Mouse (Mus musculus) lung, embryonic 14.5 days (tissue): ENCODE measurements at regions not wholly inside any gene's neighbourhood (a gene's known extent, or its start where the extent isn't known, plus 50 kb on each side); places are given as distances from the start of the nearest gene placed in this dataset.

Source experiments
- ATAC-seq: fragments of 200-750 bp; cut with Nextera tagmentation; 2 replicates; pipeline ENCODE4 v1.8.0; 2017; ENCODE audit warnings: mild to moderate bottlenecking, moderate TSS enrichment, moderate library complexity; ENCODE audit not compliant: insufficient read depth
- DNase-seq: peaks from one replicate; pipeline ENCODE4 v3.0.0-alpha.2; 2015
- H3K27ac ChIP-seq: fragments of 300-500 bp; sonication (generic); 2 replicates; pipeline ENCODE4 v1.5.1; 2014; ENCODE audit warnings: low read depth, mild to moderate bottlenecking, moderate library complexity
- H3K27me3 ChIP-seq: fragments of 300-500 bp; sonication (generic); 2 replicates; pipeline ENCODE4 v1.6.1; 2014; ENCODE audit warnings: low read length, control low read depth; ENCODE audit not compliant: insufficient read depth
- H3K36me3 ChIP-seq: fragments of 300-500 bp; sonication (generic); 2 replicates; pipeline ENCODE4 v1.6.1; 2014; ENCODE audit warnings: control low read depth; ENCODE audit not compliant: insufficient read depth
- H3K4me1 ChIP-seq: fragments of 300-500 bp; sonication (generic); 2 replicates; pipeline ENCODE4 v1.6.1; 2014; ENCODE audit warnings: antibody characterized with exemption, control low read depth; ENCODE audit not compliant: insufficient read depth
- H3K4me2 ChIP-seq: fragments of 300-500 bp; sonication (generic); 2 replicates; pipeline ENCODE4 v1.6.1; 2014; ENCODE audit warnings: mild to moderate bottlenecking
- H3K4me3 ChIP-seq: fragments of 300-500 bp; sonication (generic); 2 replicates; pipeline ENCODE4 v1.5.1; 2014; ENCODE audit warnings: low read depth, low read length
- H3K9ac ChIP-seq: fragments of 300-500 bp; sonication (generic); 2 replicates; pipeline ENCODE4 v1.6.1; 2014
- H3K9me3 ChIP-seq: fragments of 300-500 bp; sonication (generic); 2 replicates; pipeline ENCODE4 v1.6.1; 2016; ENCODE audit warnings: low read depth, low read length, control low read depth
- CTCF ChIP-seq: IDR thresholded peaks from 2 replicates; pipeline ENCODE4 v1.5.1; 2016; ENCODE audit warnings: antibody characterized with exemption, low read depth
- whole genome bisulfite sequencing: fragments of 180-500 bp; shearing (Covaris S2); extraction: QIAGEN DNeasy Blood & Tissue Kit; methylation state at CpG from one replicate; pipeline ENCODE4 v1.1.7; 2014; 5-methylcytosine and 5-hydroxymethylcytosine counted together

DNA sequence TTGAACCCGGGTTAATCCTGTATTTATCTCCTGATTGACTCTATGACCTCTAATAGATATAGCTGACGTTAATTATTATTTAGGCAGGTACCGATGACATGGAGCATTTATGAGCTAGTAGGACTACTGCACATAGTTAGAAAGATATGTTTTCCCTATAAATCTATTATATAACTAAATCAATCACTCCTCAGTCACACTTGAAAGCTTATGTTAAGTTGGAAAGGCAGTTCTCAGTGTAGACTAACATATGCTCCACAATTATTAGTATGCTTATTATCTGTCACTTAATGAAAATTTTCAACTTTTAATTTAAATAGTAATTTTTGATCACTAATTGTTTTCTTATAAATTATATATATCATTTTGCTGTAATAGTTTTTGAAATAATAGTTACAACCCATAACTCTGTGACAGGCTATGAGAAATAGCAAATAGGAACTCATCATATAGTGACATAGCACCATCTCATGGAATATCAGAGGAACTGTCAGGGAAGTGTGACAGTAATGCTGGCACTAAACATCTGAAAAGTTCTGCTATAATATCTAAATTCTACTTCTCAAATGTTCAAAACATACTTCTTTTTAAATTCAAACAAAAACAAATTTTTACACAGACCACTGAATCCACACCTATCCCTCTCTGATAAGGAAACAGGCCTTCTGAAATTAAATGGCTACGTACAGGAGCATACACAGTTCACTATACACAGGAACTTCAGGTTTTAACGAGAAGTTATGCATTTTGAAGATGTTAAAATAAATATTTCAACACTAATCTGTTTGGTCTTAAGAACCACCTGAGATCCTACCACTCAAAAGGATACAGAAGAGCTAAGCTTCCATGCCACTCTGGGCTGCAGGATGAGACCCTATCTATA is 75.3 kb upstream of the Map2 start:
- Histone ChIP-seq H3K27me3 (no peaks in the 10 kb centered on the region), H3K36me3 (no peaks in the 10 kb centered on the region), H3K4me1 (no peaks in the 10 kb centered on the region), H3K9ac (no peak overlapping the region), H3K9me3 (no peaks in the 10 kb centered on the region), H3K4me2 (no peak overlapping the region), H3K4me3 (no peak overlapping the region), H3K27ac (no peak overlapping the region)
- DNase-seq (peak; percentile 47), ATAC-seq (no peak)
- 67% methylated on average over 5 of the region's 5 CpGs for WGBS
- TF ChIP-seq CTCF = peak; percentile 61

DNA sequence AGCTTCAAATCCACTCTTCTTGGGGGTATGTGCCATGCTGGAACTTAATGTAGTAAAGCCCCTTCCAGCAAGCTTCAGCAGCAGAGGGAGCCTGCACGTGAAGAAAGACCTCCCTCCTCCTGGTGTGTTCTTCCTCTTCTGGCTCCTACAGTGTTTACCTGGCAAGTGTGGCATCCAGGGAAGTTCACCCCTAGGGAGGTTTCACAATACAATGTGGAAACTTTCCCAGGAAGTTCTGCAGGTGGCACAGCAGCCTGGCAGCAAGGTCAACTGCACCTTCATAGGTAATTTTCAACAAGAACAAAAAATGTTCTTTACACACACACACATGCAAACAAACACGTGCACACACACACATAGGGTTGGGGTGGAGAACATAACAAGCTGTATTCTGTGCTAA is 73.7 kb upstream of the Map2 start:
- Histone ChIP-seq H3K9ac (no peak overlapping the region), H3K36me3 (no peaks in the 10 kb centered on the region), H3K9me3 (no peaks in the 10 kb centered on the region), H3K4me2 (no peak overlapping the region), H3K4me3 (no peak overlapping the region), H3K4me1 (no peaks in the 10 kb centered on the region), H3K27ac (no peak overlapping the region), H3K27me3 (no peaks in the 10 kb centered on the region)
- no peak for ATAC-seq
- WGBS = 34% methylated on average over 2 of the region's 2 CpGs
- no peak for DNase-seq
- no peak for TF ChIP-seq CTCF

DNA sequence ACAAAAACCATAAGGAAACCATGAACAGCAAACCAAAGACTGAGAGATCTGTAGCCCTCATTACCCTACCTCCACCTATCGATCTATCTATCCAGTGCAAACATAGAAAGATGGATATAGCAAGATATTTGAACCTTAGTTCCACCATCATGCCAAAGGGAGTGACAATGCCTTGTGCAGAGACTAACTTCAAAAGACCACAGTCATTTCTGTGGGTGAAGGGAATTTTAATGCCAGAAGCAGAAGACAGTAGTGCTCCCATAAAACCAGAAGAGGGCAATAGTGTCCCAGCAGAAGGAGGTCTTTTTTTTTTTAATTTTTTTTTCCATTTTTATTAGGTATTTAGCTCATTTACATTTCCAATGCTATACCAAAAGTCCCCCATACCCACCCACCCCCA is 70.6 kb upstream of the Map2 start:
- H3K4me1 ChIP-seq = no peaks in the 10 kb centered on the region
- peak; percentile 49 for DNase-seq
- peak; percentile 69 for TF ChIP-seq CTCF
- H3K4me2 ChIP-seq = no peak overlapping the region
- ATAC-seq = no peak
- no peaks in the 10 kb centered on the region for H3K36me3 ChIP-seq
- H3K9me3 ChIP-seq = no peaks in the 10 kb centered on the region
- no peak overlapping the region for H3K4me3 ChIP-seq
- no peak overlapping the region for H3K27ac ChIP-seq
- no peak overlapping the region for H3K9ac ChIP-seq
- WGBS = 40% methylated on average over 1 of the region's 1 CpGs
- H3K27me3 ChIP-seq = no peaks in the 10 kb centered on the region

- no peak for TF ChIP-seq CTCF
- Histone ChIP-seq H3K9ac (no peak overlapping the region), H3K27ac (no peak overlapping the region), H3K4me2 (no peak overlapping the region), H3K36me3 (no peaks in the 10 kb centered on the region), H3K4me1 (no peaks in the 10 kb centered on the region), H3K27me3 (no peaks in the 10 kb centered on the region), H3K4me3 (no peak overlapping the region), H3K9me3 (no peaks in the 10 kb centered on the region)
- ATAC-seq (no peak), DNase-seq (no peak)
- 92% methylated on average over 3 of the region's 5 CpGs for WGBS
Observed at GRCm38 (mm10) chr1:66105206-66105605, 69.9 kb upstream of the Map2 start.

GRCm38 (mm10) chr1:66108051-66108450 is 67.0 kb upstream of the Map2 start:
- WGBS = 72% methylated on average over 3 of the region's 3 CpGs

GRCm38 (mm10) chr1:66113916-66114315 is 61.2 kb upstream of the Map2 start:
- no peaks in the 10 kb centered on the region for H3K27me3 ChIP-seq
- H3K4me3 ChIP-seq = no peak overlapping the region
- no peaks in the 10 kb centered on the region for H3K4me1 ChIP-seq
- no peaks in the 10 kb centered on the region for H3K9me3 ChIP-seq
- H3K27ac ChIP-seq = no peak overlapping the region
- DNase-seq (peak; percentile 6), ATAC-seq (no peak)
- H3K4me2 ChIP-seq = no peak overlapping the region
- no peaks in the 10 kb centered on the region for H3K36me3 ChIP-seq
- 33% methylated on average over 1 of the region's 1 CpGs for WGBS
- TF ChIP-seq CTCF = no peak
- H3K9ac ChIP-seq = no peak overlapping the region

More at GRCm38 (mm10) chr1:66108051-66108450, 67.0 kb upstream of the Map2 start:
- no peak overlapping the region for H3K27ac ChIP-seq
- H3K4me1 ChIP-seq = no peaks in the 10 kb centered on the region
- no peaks in the 10 kb centered on the region for H3K27me3 ChIP-seq
- H3K9me3 ChIP-seq = no peaks in the 10 kb centered on the region
- H3K9ac ChIP-seq = no peak overlapping the region
- no peak for ATAC-seq
- TF ChIP-seq CTCF = no peak
- H3K36me3 ChIP-seq = no peaks in the 10 kb centered on the region
- H3K4me3 ChIP-seq = no peak overlapping the region
- DNase-seq = peak; percentile 32
- no peak overlapping the region for H3K4me2 ChIP-seq

- DNase-seq (peak; percentile 73), ATAC-seq (no peak)
- H3K9me3 ChIP-seq = no peaks in the 10 kb centered on the region
- no peak overlapping the region for H3K9ac ChIP-seq
- no peaks in the 10 kb centered on the region for H3K4me1 ChIP-seq
- H3K36me3 ChIP-seq = no peaks in the 10 kb centered on the region
- WGBS = 53% methylated on average over 3 of the region's 3 CpGs
- H3K4me2 ChIP-seq = no peak overlapping the region
- H3K27ac ChIP-seq = no peak overlapping the region
- H3K4me3 ChIP-seq = no peak overlapping the region
- TF ChIP-seq CTCF = no peak
- H3K27me3 ChIP-seq = no peaks in the 10 kb centered on the region
Observed at GRCm38 (mm10) chr1:66115330-66115729, 59.7 kb upstream of the Map2 start.
